In genomic region chr7:142391609-142392008, GRCm38 (mm10) we compare ENCODE assay signal across 35 mouse cellular contexts. TPM values are rescaled to one million over a fixed set of nuclear protein-coding genes. Genes with fewer than 3 reads are reported as not detected.
DNase-seq lines count a peak whose midpoint lies in the region; TF ChIP-seq lines count a peak whose summit lies in the region.
"Had no signal": no experiment of that assay in that cellular context is flagged by ENCODE, and none has a peak within 500 bp of the region (broad histone marks: within the 10 kb centered on the region; RNA-seq: fewer than 3 reads in every experiment).

No protein-coding gene starts in this region.

- H3K27me3 ChIP-seq in C2C12 (ENCODE audit: control insufficient read depth, insufficient read depth, insufficient read length) = no peaks in the 10 kb centered on the region
- H3K27me3 ChIP-seq: embryonic facial prominence, embryonic 15.5 days; heart, embryonic 15.5 days; intestine, embryonic 15.5 days; lung, embryonic 15.5 days; neural tube, embryonic 15.5 days had no signal

- peak overlapping the region; percentile 51 for H3K27ac ChIP-seq in gastrocnemius, adult 2 months
- peak overlapping the region; percentile 61; the same call in 1 of the 2 replicates for H3K27ac ChIP-seq in brown adipose tissue, adult 24 weeks (replicated peaks; ENCODE audit: low read depth, low read length)
- H3K27ac ChIP-seq in macrophage = peak overlapping the region; percentile 100
- H3K27ac ChIP-seq: embryonic facial prominence, embryonic 15.5 days; forebrain, embryonic 13.5 days; heart, embryonic 10.5 days; heart, embryonic 15.5 days; hindbrain, embryonic 12.5 days; hindbrain, postnatal 0 days; intestine, embryonic 15.5 days; kidney, postnatal 0 days; lung, embryonic 15.5 days; neural tube, embryonic 15.5 days had no signal

- TF ChIP-seq CTCF in gastrocnemius, adult 2 months (IDR thresholded peaks at IDR 0.05) = no peak
- no peak for TF ChIP-seq CTCF in C2C12 (IDR thresholded peaks at IDR 0.05; ENCODE audit: control insufficient read depth, insufficient read depth, insufficient read length)

- no peaks in the 10 kb centered on the region for H3K36me3 ChIP-seq in C2C12 (ENCODE audit: control insufficient read depth, insufficient read depth)
- no peaks in the 10 kb centered on the region for H3K36me3 ChIP-seq in macrophage (ENCODE audit: inconsistent target)
- H3K36me3 ChIP-seq: embryonic facial prominence, embryonic 10.5 days; embryonic facial prominence, embryonic 15.5 days; heart, embryonic 10.5 days; heart, embryonic 15.5 days; hindbrain, embryonic 12.5 days; intestine, embryonic 15.5 days; lung, embryonic 15.5 days; neural tube, embryonic 15.5 days had no signal

- no peak for DNase-seq in gastrocnemius, adult 2 months
- no peak for DNase-seq in gastrocnemius, postnatal 10 days
- no peak for DNase-seq in spleen, postnatal 36 days (ENCODE audit: low spot score in 2 of 2)
- DNase-seq in retina, postnatal 1 day = no peak
- DNase-seq: cerebellum, adult 2 months; cerebellum, postnatal 25 days; gastrocnemius, postnatal 25 days; heart, adult 11 months; kidney, adult 8-10 months; kidney, postnatal 4 days; layer of hippocampus, postnatal 36 days; left cerebral cortex, postnatal 4 days; midbrain, embryonic 14.5 days; right cerebral cortex, postnatal 25 days; thymus, adult 18-20 months; thymus, postnatal 36 days had no signal

- peaks cover 44% of the 10 kb centered on the region; the same call in 1 of the 2 replicates for H3K4me1 ChIP-seq in brown adipose tissue, adult 24 weeks (ENCODE audit: control insufficient read depth, insufficient read depth, insufficient read length, low read length)

- 57% methylated on average over 4 of the region's 4 CpGs for WGBS in macrophage (ENCODE audit: missing documents)

- H3ac ChIP-seq in C2C12 (ENCODE audit: control insufficient read depth, insufficient read length, low read depth) = no peak overlapping the region

- H3K79me3 ChIP-seq in C2C12 (ENCODE audit: low read depth) = peaks cover 8% of the 10 kb centered on the region

- no peak overlapping the region for H3K4me3 ChIP-seq in gastrocnemius, adult 2 months
- H3K4me3 ChIP-seq in C2C12 (ENCODE audit: insufficient read depth, poor library complexity, severe bottlenecking) = no peak overlapping the region
- no peak overlapping the region for H3K4me3 ChIP-seq in brown adipose tissue, adult 24 weeks (ENCODE audit: insufficient read depth, low read depth, low read length)
- peak overlapping the region; percentile 58 for H3K4me3 ChIP-seq in macrophage (ENCODE audit: inconsistent target)
- H3K4me3 ChIP-seq: embryonic facial prominence, embryonic 10.5 days; embryonic facial prominence, embryonic 15.5 days; forebrain, embryonic 13.5 days; heart, embryonic 10.5 days; heart, embryonic 15.5 days; hindbrain, embryonic 12.5 days; intestine, embryonic 15.5 days; lung, embryonic 15.5 days; neural tube, embryonic 15.5 days had no signal

- intact Hi-C loops in gastrocnemius, adult 2 months (cut with DNase I) = no loop called here

- H3K79me2 ChIP-seq in C2C12 (ENCODE audit: control insufficient read depth, insufficient read depth) (peaks cover 9% of the 10 kb centered on the region), macrophage (ENCODE audit: inconsistent target) (peaks cover 84% of the 10 kb centered on the region)

TF ChIP-seq in C2C12, 6 proteins besides CTCF, POLR2A, EP300 and RAD21:
- no peak for TF ChIP-seq MYOG (IDR thresholded peaks at IDR 0.05; ENCODE audit: control insufficient read depth, extremely low read depth, insufficient read length)
- peak; percentile 61 for TF ChIP-seq MYOD1 (IDR thresholded peaks at IDR 0.05; ENCODE audit: control insufficient read depth, insufficient read length, low read depth)

RNA-seq across cellular contexts. Expression of gene Ctsd, which starts 3.8 kb away (rescaled TPM):
- total RNA-seq in gastrocnemius, adult 2 months (2021) = 100 to 1,000 TPM; 411 to 467 TPM
- 100 to 1,000 TPM; 249 to 254 TPM for total RNA-seq in gastrocnemius, postnatal 10 days (2021)
- polyA plus RNA-seq in C2C12 (2012; fragmentation: generic; extraction: Trizol) (384 TPM), macrophage (2018) (15,815 to 17,787 TPM (median 16,857 TPM) in 3 replicates)
- polyA plus RNA-seq in brown adipose tissue, adult 24 weeks (2012; ENCODE audit: insufficient read depth, insufficient read length, missing spikeins) = 1,099 and 1,150 TPM in 2 replicates
- total RNA-seq in macrophage (2018; cell fraction: chromatin; rRNA removed) = 1,000 to 10,000 TPM in 10 of 26 experiments, 100 to 1,000 TPM in 16; 173 to 1,536 (median 811) TPM
- total RNA-seq in macrophage (2018; cell fraction: cytosol; rRNA removed) = over 10,000 TPM in 18 of 26 experiments, 1,000 to 10,000 TPM in 8; 7,525 to 19,600 (median 11,156) TPM
- over 10,000 TPM in 1 of 26 experiments, 1,000 to 10,000 TPM in 25; 1,185 to 10,670 (median 7,045) TPM for total RNA-seq in macrophage (2018; cell fraction: nucleus; rRNA removed)

RNA-seq across cellular contexts. Expression of gene Gm49369, which starts 9.1 kb away (rescaled TPM):
- 1 to 10 TPM; 1.5 to 1.8 TPM for total RNA-seq in gastrocnemius, adult 2 months (2021)
- total RNA-seq in gastrocnemius, postnatal 10 days (2021) = 1 to 10 TPM in 1 of 2 experiments, not detected in 1; 1.0 TPM
- polyA plus RNA-seq in C2C12 (2012; fragmentation: generic; extraction: Trizol) (not detected), macrophage (2018) (9.6 to 6,145 TPM (median 21.2 TPM) in 3 replicates)
- 3.0 and 3.8 TPM in 2 replicates for polyA plus RNA-seq in brown adipose tissue, adult 24 weeks (2012; ENCODE audit: insufficient read depth, insufficient read length, missing spikeins)
- 100 to 1,000 TPM in 23 of 26 experiments, 10 to 100 TPM in 3; 37.2 to 835 (median 160) TPM for total RNA-seq in macrophage (2018; cell fraction: chromatin; rRNA removed)
- total RNA-seq in macrophage (2018; cell fraction: cytosol; rRNA removed) = 1,000 to 10,000 TPM in 19 of 26 experiments, 100 to 1,000 TPM in 4, 10 to 100 TPM in 3; 38.7 to 4,200 (median 1,875) TPM
- total RNA-seq in macrophage (2018; cell fraction: nucleus; rRNA removed) = 1,000 to 10,000 TPM in 23 of 26 experiments, 100 to 1,000 TPM in 3; 416 to 4,630 (median 2,489) TPM
- total RNA-seq: hindbrain, postnatal 0 days; layer of hippocampus, postnatal 36 days had no signal
- polyA plus RNA-seq: embryonic facial prominence, embryonic 10.5 days; embryonic facial prominence, embryonic 15.5 days; forebrain, embryonic 13.5 days; hindbrain, embryonic 12.5 days; kidney, postnatal 0 days; neural tube, embryonic 15.5 days; stomach, embryonic 16.5 days had no signal

RNA-seq across cellular contexts. Expression of gene Ifitm10, which starts 18.1 kb away (rescaled TPM):
- total RNA-seq in gastrocnemius, adult 2 months (2021) = 1 to 10 TPM; 3.0 to 4.1 TPM
- 1 to 10 TPM; 3.3 to 4.8 TPM for total RNA-seq in gastrocnemius, postnatal 10 days (2021)
- polyA plus RNA-seq in C2C12 (2012; fragmentation: generic; extraction: Trizol) (2.0 TPM), macrophage (2018) (not detected in 3 replicates)
- 1.5 TPM in 1 of 2 replicates, not detected in the other for polyA plus RNA-seq in brown adipose tissue, adult 24 weeks (2012; ENCODE audit: insufficient read depth, insufficient read length, missing spikeins)
- total RNA-seq in macrophage (2018; cell fraction: chromatin; rRNA removed) = 10 to 100 TPM in 3 of 26 experiments, 1 to 10 TPM in 19, under 1 TPM in 1, not detected in 3; 0.98 to 27.8 (median 5.1) TPM
- total RNA-seq in macrophage (2018; cell fraction: cytosol; rRNA removed) = under 1 TPM in 22 of 26 experiments, not detected in 4; 0.15 to 0.51 (median 0.27) TPM
- total RNA-seq in macrophage (2018; cell fraction: nucleus; rRNA removed) = 1 to 10 TPM in 13 of 26 experiments, under 1 TPM in 3, not detected in 10; 0.36 to 7.0 (median 1.5) TPM

RNA-seq across cellular contexts. Expression of gene Syt8, which starts 43.0 kb away (rescaled TPM):
- total RNA-seq in gastrocnemius, adult 2 months (2021) = not detected
- under 1 TPM in 1 of 2 experiments, not detected in 1; 0.36 TPM for total RNA-seq in gastrocnemius, postnatal 10 days (2021)
- 0.07 TPM for polyA plus RNA-seq in C2C12 (2012; fragmentation: generic; extraction: Trizol)
- not detected in 2 replicates for polyA plus RNA-seq in brown adipose tissue, adult 24 weeks (2012; ENCODE audit: insufficient read depth, insufficient read length, missing spikeins)
- total RNA-seq in macrophage (2018; cell fraction: chromatin; rRNA removed) = 100 to 1,000 TPM in 25 of 26 experiments, 10 to 100 TPM in 1; 60.8 to 211 (median 144) TPM
- total RNA-seq in macrophage (2018; cell fraction: cytosol; rRNA removed) = 1 to 10 TPM in 19 of 26 experiments, under 1 TPM in 7; 0.41 to 8.6 (median 1.5) TPM
- 100 to 1,000 TPM in 6 of 26 experiments, 10 to 100 TPM in 20; 48.3 to 120 (median 78.4) TPM for total RNA-seq in macrophage (2018; cell fraction: nucleus; rRNA removed)
- polyA plus RNA-seq in macrophage (2018) = 3.2 to 10.3 TPM (median 4.8 TPM) in 3 replicates
- total RNA-seq: adrenal gland, postnatal 14 days; gastrocnemius, postnatal 25 days; heart, postnatal 25 days; hindbrain, postnatal 0 days; layer of hippocampus, postnatal 36 days; left cerebral cortex, postnatal 4 days; monocyte, adult 5-6 weeks had no signal
- polyA plus RNA-seq: cerebellum, adult 2 months; embryonic facial prominence, embryonic 10.5 days; forebrain, embryonic 13.5 days; G1E; hindbrain, postnatal 0 days; midbrain, embryonic 14.5 days had no signal

RNA-seq across cellular contexts. Expression of gene Tnni2, which starts 50.0 kb away (rescaled TPM):
- over 10,000 TPM; 15,929 to 19,962 TPM for total RNA-seq in gastrocnemius, adult 2 months (2021)
- total RNA-seq in gastrocnemius, postnatal 10 days (2021) = over 10,000 TPM; 11,296 to 12,937 TPM
- 7.5 TPM for polyA plus RNA-seq in C2C12 (2012; fragmentation: generic; extraction: Trizol)
- 232 and 484 TPM in 2 replicates for polyA plus RNA-seq in brown adipose tissue, adult 24 weeks (2012; ENCODE audit: insufficient read depth, insufficient read length, missing spikeins)
- 10 to 100 TPM in 24 of 26 experiments, 1 to 10 TPM in 2; 3.2 to 37.4 (median 23.0) TPM for total RNA-seq in macrophage (2018; cell fraction: chromatin; rRNA removed)
- 10 to 100 TPM in 15 of 26 experiments, 1 to 10 TPM in 11; 6.3 to 23.8 (median 11.0) TPM for total RNA-seq in macrophage (2018; cell fraction: cytosol; rRNA removed)
- 10 to 100 TPM in 19 of 26 experiments, 1 to 10 TPM in 7; 5.5 to 26.3 (median 13.7) TPM for total RNA-seq in macrophage (2018; cell fraction: nucleus; rRNA removed)
- polyA plus RNA-seq in macrophage (2018) = 13.4 to 20.6 TPM (median 18.0 TPM) in 3 replicates
- total RNA-seq: layer of hippocampus, postnatal 36 days; left cerebral cortex, postnatal 4 days had no signal
- polyA plus RNA-seq: midbrain, embryonic 14.5 days had no signal

Comparison
In these comparisons a context has a peak if more than half of its experiments do, and no peak if none do; other contexts are left out.
1. RNA of gene Ctsd, which starts 3.8 kb away (polyA plus RNA-seq): 15,815 to 17,787 TPM in macrophage; 1,099 to 1,150 TPM in brown adipose tissue, adult 24 weeks and 384 TPM in C2C12 (single experiment); every median in the first group is over 10 times any median in the second.
2. Peak in every context shown above with its lines, with median percentiles within 50 percentile points of each other: H3K27ac ChIP-seq.